Mouse (Mus musculus) erythroblast, adult 5-6 weeks (primary cell): ENCODE data around the gene Dapk1. TPM values are rescaled to one million over a fixed set of nuclear protein-coding genes. Genes with fewer than 3 reads are reported as not detected.

Experiments used
- ATAC-seq: replicated peaks from 2 replicates; pipeline ENCODE4 v1.8.0; 2016; ENCODE audit warnings: moderate number of reproducible peaks, mild to moderate bottlenecking, moderate TSS enrichment, inconsistent platforms; ENCODE audit not compliant: poor library complexity, low FRiP score, severe bottlenecking
- total RNA-seq, 2 experiments: library from RNA; stranded (forward) in 1 of 2; stranded (reverse) in 1 of 2; fragments of 150-400 nt in 1 of 2; fragments of 200-764, 138-1000 nt in 1 of 2; gene quantifications; 2 replicates each; pipeline versions ENCODE4 v1.2.3 to v1.2.4; 2015 to 2017; ENCODE audit warnings: low replicate concordance in 2 of 2

Dapk1 gene
- total RNA-seq, 2 experiments from 2014 or later: 2.0 to 2.3 TPM

- ATAC-seq: no peak
These were observed 127.3 kb downstream of the Dapk1 start for GRCm38 (mm10) chr13:60729055-60729402.

GRCm38 (mm10) chr13:60730587-60730986 is 128.8 kb downstream of the Dapk1 start:
- no peak for ATAC-seq

- ATAC-seq: no peak
These were observed 129.3 kb downstream of the Dapk1 start for GRCm38 (mm10) chr13:60731001-60731400.

- ATAC-seq: no peak
These were observed 133.6 kb downstream of the Dapk1 start for GRCm38 (mm10) chr13:60735306-60735705.

GRCm38 (mm10) chr13:60736421-60737105 is 134.8 kb downstream of the Dapk1 start:
- ATAC-seq: no peak

GRCm38 (mm10) chr13:60737632-60738324 is 136.0 kb downstream of the Dapk1 start:
- ATAC-seq: peak; percentile 84

- ATAC-seq: peak; percentile 77
These were observed 136.7 kb downstream of the Dapk1 start for GRCm38 (mm10) chr13:60738429-60738828.

GRCm38 (mm10) chr13:60740248-60740647 is 138.5 kb downstream of the Dapk1 start:
- no peak for ATAC-seq

GRCm38 (mm10) chr13:60742611-60743010 is 140.9 kb downstream of the Dapk1 start:
- no peak for ATAC-seq

- peak; percentile 64 for ATAC-seq
These were observed 141.8 kb downstream of the Dapk1 start for GRCm38 (mm10) chr13:60743381-60744077.

- peak; percentile 72 for ATAC-seq
These were observed 142.3 kb downstream of the Dapk1 start for GRCm38 (mm10) chr13:60744078-60744460.

- ATAC-seq: no peak
These were observed 143.0 kb downstream of the Dapk1 start for GRCm38 (mm10) chr13:60744736-60745135.

GRCm38 (mm10) chr13:60745358-60745757 is 143.6 kb downstream of the Dapk1 start:
- no peak for ATAC-seq

- ATAC-seq: no peak
These were observed 144.5 kb downstream of the Dapk1 start for GRCm38 (mm10) chr13:60746271-60746670.

- ATAC-seq: no peak
These were observed 145.5 kb downstream of the Dapk1 start for GRCm38 (mm10) chr13:60747201-60747600.

- ATAC-seq: no peak
These were observed 146.8 kb downstream of the Dapk1 start for GRCm38 (mm10) chr13:60748556-60748955.

GRCm38 (mm10) chr13:60750930-60751329 is 149.2 kb downstream of the Dapk1 start:
- no peak for ATAC-seq

GRCm38 (mm10) chr13:60753216-60753615 is 151.5 kb downstream of the Dapk1 start:
- no peak for ATAC-seq

GRCm38 (mm10) chr13:60755251-60755650 is 153.5 kb downstream of the Dapk1 start:
- no peak for ATAC-seq

- ATAC-seq: no peak
These were observed 155.5 kb downstream of the Dapk1 start for GRCm38 (mm10) chr13:60757292-60757691.

GRCm38 (mm10) chr13:60759136-60759535 is 157.4 kb downstream of the Dapk1 start:
- ATAC-seq: no peak
